Mouse (Mus musculus): ENCODE measurements at regions not wholly inside any gene's neighbourhood (a gene's known extent, or its start where the extent isn't known, plus 50 kb on each side); places are given as distances from the start of the nearest gene placed in this dataset.

GRCm38 (mm10) chr3:143054858-143055257 lies 173.1 kb upstream of the Pkn2 start:
- TF ChIP-seq CTCF (IDR thresholded peaks at IDR 0.05; ENCODE audit: low read depth, low read length) (no peak), POLR2A (IDR thresholded peaks at IDR 0.05; ENCODE audit: extremely low read depth, insufficient read depth, low read length) (no peak)

Measured in liver, adult 2 months (tissue).